Mouse (Mus musculus): Measurements from ENCODE around the gene Zfp989. TPM values are rescaled to one million over a fixed set of nuclear protein-coding genes. Genes with fewer than 3 reads are reported as not detected.
"Not testable (repeated sequence)": the region's sequence is repeated elsewhere in the genome, so short reads cannot be mapped to it uniquely, and the experiment has no call there.

Zfp989 gene
- total and polyA plus RNA-seq, 3 experiments: not detected

DNA sequence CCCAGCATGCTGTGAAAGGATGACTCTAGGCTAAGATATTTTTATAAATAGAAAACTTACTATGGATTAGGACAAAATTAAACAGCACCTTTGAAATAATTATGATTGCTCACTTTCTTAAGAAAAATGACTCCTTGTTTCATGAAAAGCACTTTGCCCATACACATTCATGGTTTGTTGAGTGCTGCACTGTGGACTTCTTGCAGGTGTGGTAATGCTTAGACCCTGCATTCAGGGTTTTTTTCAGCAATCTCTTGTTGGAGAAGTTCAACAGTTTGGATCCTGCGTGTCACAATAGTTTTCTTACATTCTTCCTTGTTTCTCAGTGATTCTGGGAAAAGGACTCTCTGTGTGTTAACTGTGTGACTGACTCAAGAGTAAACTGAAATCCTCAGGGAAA, 54.6 kb downstream of the Zfp989 start:
- H3K4me3 ChIP-seq (replicated peaks in 1 of 3; ENCODE audit: low read depth in 2 of 3, low read length in 2 of 3, poor library complexity in 1 of 3); H3K4me1 ChIP-seq (ENCODE audit: control insufficient read depth in 1 of 2, insufficient read depth in 2 of 2); in situ Hi-C loops (cut with MboI; ENCODE audit: low pct_ligation_motif_present, low pct_unique_long_range_greater_than_20kb, low sequenced_read_pairs); dilution Hi-C loops (cut with MboI; ENCODE audit: extremely low pct_ligation_motif_present, extremely low pct_unique_long_range_greater_than_20kb, low sequenced_read_pairs); H3K9ac ChIP-seq (ENCODE audit: insufficient read depth, low read depth); H3K27me3 ChIP-seq (replicated peaks); H3K4me2 ChIP-seq (ENCODE audit: insufficient read depth, low read depth, poor library complexity, severe bottlenecking); H3K27ac ChIP-seq (ENCODE audit: insufficient read depth, low read depth); DNase-seq (ENCODE audit: extremely low read depth); H3K36me3 ChIP-seq (replicated peaks in 1 of 2; ENCODE audit: control insufficient read depth in 1 of 2, insufficient read depth in 1 of 2, low read length in 1 of 2); H3K79me2 ChIP-seq (replicated peaks; ENCODE audit: control insufficient read depth, extremely low read depth, insufficient read depth, poor library complexity, severe bottlenecking); H3K9me3 ChIP-seq (replicated peaks; ENCODE audit: low read length): not testable (repeated sequence)

- H3K9me3 ChIP-seq (replicated peaks; ENCODE audit: low read length); DNase-seq (ENCODE audit: extremely low read depth); H3K4me3 ChIP-seq (replicated peaks in 1 of 3; ENCODE audit: low read depth in 2 of 3, low read length in 2 of 3, poor library complexity in 1 of 3); H3K27me3 ChIP-seq (replicated peaks); H3K9ac ChIP-seq (ENCODE audit: insufficient read depth, low read depth); in situ Hi-C loops (cut with MboI; ENCODE audit: low pct_ligation_motif_present, low pct_unique_long_range_greater_than_20kb, low sequenced_read_pairs); H3K36me3 ChIP-seq (replicated peaks in 1 of 2; ENCODE audit: control insufficient read depth in 1 of 2, insufficient read depth in 1 of 2, low read length in 1 of 2); H3K79me2 ChIP-seq (replicated peaks; ENCODE audit: control insufficient read depth, extremely low read depth, insufficient read depth, poor library complexity, severe bottlenecking); H3K4me2 ChIP-seq (ENCODE audit: insufficient read depth, low read depth, poor library complexity, severe bottlenecking); H3K4me1 ChIP-seq (ENCODE audit: control insufficient read depth in 1 of 2, insufficient read depth in 2 of 2); H3K27ac ChIP-seq (ENCODE audit: insufficient read depth, low read depth); dilution Hi-C loops (cut with MboI; ENCODE audit: extremely low pct_ligation_motif_present, extremely low pct_unique_long_range_greater_than_20kb, low sequenced_read_pairs): not testable (repeated sequence)
These were observed 59.7 kb downstream of the Zfp989 start for GRCm38 (mm10) chr4:147031308-147032036.

Other genes starting within 250 kb of the Zfp989 start
- gene Gm21411, start 62.4 kb upstream of the Zfp989 start, total RNA-seq (2012; rRNA removed): not detected in 2 replicates
- not detected in 2 replicates for gene Gm21411, start 62.4 kb upstream of the Zfp989 start, total RNA-seq (2014; rRNA removed)
- 0.57 and 1.0 TPM in 2 replicates for gene Gm21411, start 62.4 kb upstream of the Zfp989 start, polyA plus RNA-seq (2012; ENCODE audit: insufficient read length, low read depth)
- 0.04 TPM in 1 of 2 replicates, not detected in the other for gene Rex2, start 49.9 kb downstream of the Zfp989 start, total RNA-seq (2012; rRNA removed)
- gene Rex2, start 49.9 kb downstream of the Zfp989 start, total RNA-seq (2014; rRNA removed): not detected in 2 replicates
- not detected in 2 replicates for gene Rex2, start 49.9 kb downstream of the Zfp989 start, polyA plus RNA-seq (2012; ENCODE audit: insufficient read length, low read depth)
- gene Zfp991, start 160.1 kb downstream of the Zfp989 start, total RNA-seq (2012; rRNA removed): 1.4 and 2.0 TPM in 2 replicates
- gene Zfp991, start 160.1 kb downstream of the Zfp989 start, total RNA-seq (2014; rRNA removed): 2.6 and 5.0 TPM in 2 replicates
- 3.8 and 3.9 TPM in 2 replicates for gene Zfp991, start 160.1 kb downstream of the Zfp989 start, polyA plus RNA-seq (2012; ENCODE audit: insufficient read length, low read depth)

Data from CH12.LX (cell line).